Mouse (Mus musculus) urinary bladder, postnatal 36 days (tissue): ENCODE measurements around the gene Cand1.
A peak's percentile ranks its signal among the peaks of the same experiment; 100 is the strongest.

Experiments
- DNase-seq, 2 experiments: peaks; one replicate each; pipeline ENCODE4 v3.0.0; 2022; ENCODE audit warnings: low spot score in 2 of 2, mixed read lengths in 1 of 2

The Cand1 gene

GRCm38 (mm10) chr10:119239969-119240721, at the start of gene Cand1:
Cand1 (minus strand) TSS chr10:119240055.
- DNase-seq = peak; percentile 99 to 100

- no peak for DNase-seq
Measured at GRCm38 (mm10) chr10:119278871-119279270, 39.0 kb upstream of the Cand1 start.

- DNase-seq = no peak
Measured at GRCm38 (mm10) chr10:119274333-119274732, 34.5 kb upstream of the Cand1 start.

GRCm38 (mm10) chr10:119272536-119272935, 32.7 kb upstream of the Cand1 start:
- no peak for DNase-seq

GRCm38 (mm10) chr10:119272005-119272404, 32.1 kb upstream of the Cand1 start:
- no peak for DNase-seq

GRCm38 (mm10) chr10:119271101-119271500, 31.2 kb upstream of the Cand1 start:
- DNase-seq = no peak

GRCm38 (mm10) chr10:119270384-119270985, 30.6 kb upstream of the Cand1 start:
- no peak for DNase-seq

- DNase-seq = no peak
Measured at GRCm38 (mm10) chr10:119264761-119265160, 24.9 kb upstream of the Cand1 start.

GRCm38 (mm10) chr10:119262821-119263220, 23.0 kb upstream of the Cand1 start:
- no peak for DNase-seq

GRCm38 (mm10) chr10:119257876-119258275, 18.0 kb upstream of the Cand1 start:
- no peak for DNase-seq

- DNase-seq = no peak
Measured at GRCm38 (mm10) chr10:119244146-119244545, 4.3 kb upstream of the Cand1 start.

- peak; percentile 3 to 29 for DNase-seq
Measured at GRCm38 (mm10) chr10:119240722-119241089, 851 bp upstream of the Cand1 start.

GRCm38 (mm10) chr10:119239633-119239968, 254 bp downstream of the Cand1 start:
- DNase-seq = no peak

- DNase-seq = peak; percentile 25 to 37
Measured at GRCm38 (mm10) chr10:119238985-119239631, 747 bp downstream of the Cand1 start.

- no peak for DNase-seq
Measured at GRCm38 (mm10) chr10:119231526-119231925, 8.3 kb downstream of the Cand1 start.

- no peak for DNase-seq
Measured at GRCm38 (mm10) chr10:119230703-119231102, 9.2 kb downstream of the Cand1 start.

- DNase-seq = no peak
Measured at GRCm38 (mm10) chr10:119230074-119230669, 9.7 kb downstream of the Cand1 start.

- DNase-seq = no peak
Measured at GRCm38 (mm10) chr10:119223686-119224085, 16.2 kb downstream of the Cand1 start.

- no peak for DNase-seq
Measured at GRCm38 (mm10) chr10:119221631-119222030, 18.2 kb downstream of the Cand1 start.

GRCm38 (mm10) chr10:119219415-119219814, 20.4 kb downstream of the Cand1 start:
- DNase-seq = no peak

GRCm38 (mm10) chr10:119218274-119219080, 21.4 kb downstream of the Cand1 start:
- DNase-seq = no peak

- DNase-seq = no peak
Measured at GRCm38 (mm10) chr10:119212443-119212842, 27.4 kb downstream of the Cand1 start.
